Mouse (Mus musculus) erythroblast, embryonic 14.5 days (primary cell): ENCODE measurements around the gene Tbata. TPM values are rescaled to one million over a fixed set of nuclear protein-coding genes. Genes with fewer than 3 reads are reported as not detected.

Experiments
- H3K27me3 ChIP-seq: 2 replicates; pipeline ENCODE4 v1.6.1; 2012; ENCODE audit warnings: inconsistent platforms; ENCODE audit not compliant: control insufficient read depth
- H3K36me3 ChIP-seq: 2 replicates; pipeline ENCODE4 v1.6.1; 2012; ENCODE audit warnings: mild to moderate bottlenecking, inconsistent platforms; ENCODE audit not compliant: control insufficient read depth
- H3K4me1 ChIP-seq: 2 replicates; pipeline ENCODE4 v1.6.1; 2012; ENCODE audit warnings: inconsistent platforms; ENCODE audit not compliant: control insufficient read depth
- H3K4me3 ChIP-seq: replicated peaks from 2 replicates; pipeline ENCODE3; 2012; ENCODE audit warnings: moderate library complexity, mild to moderate bottlenecking, inconsistent platforms
- H3K9me3 ChIP-seq: 2 replicates; pipeline ENCODE4 v1.6.1; 2012; ENCODE audit warnings: low read length, inconsistent platforms, mixed read lengths; ENCODE audit not compliant: control insufficient read depth
- GATA1 ChIP-seq: IDR thresholded peaks from 2 replicates; pipeline ENCODE4 v1.6.1; 2012; ENCODE audit warnings: low read length, inconsistent platforms, mixed read lengths
- TAL1 ChIP-seq: IDR thresholded peaks from 3 replicates; pipeline ENCODE4 v1.6.1; 2012; ENCODE audit warnings: low read length, inconsistent platforms, mixed read lengths
- polyA plus RNA-seq: library from polyadenylated mRNA; stranded (reverse); fragments of >175 nt; gene quantifications from 2 replicates; pipeline ENCODE4 v1.2.3, GENCODE M21; 2012

The Tbata gene
- polyA plus RNA-seq, 1 experiment = not detected

GRCm38 (mm10) chr10:61176221-61176790, 4.6 kb downstream of the Tbata start:
- peaks cover 3% of the 10 kb centered on the region; the same call in 1 of the 2 replicates for H3K4me1 ChIP-seq
- H3K9me3 ChIP-seq = no peaks in the 10 kb centered on the region
- no peak for TF ChIP-seq GATA1
- TF ChIP-seq TAL1 = no peak
- H3K27me3 ChIP-seq = peaks cover 31% of the 10 kb centered on the region
- H3K4me3 ChIP-seq = no peak overlapping the region
- no peaks in the 10 kb centered on the region for H3K36me3 ChIP-seq

- H3K4me3 ChIP-seq = no peak overlapping the region
- no peak for TF ChIP-seq GATA1
- no peak for TF ChIP-seq TAL1
- no peaks in the 10 kb centered on the region for H3K36me3 ChIP-seq
- no peaks in the 10 kb centered on the region for H3K9me3 ChIP-seq
- peaks cover 24% of the 10 kb centered on the region for H3K27me3 ChIP-seq
- peaks cover 3% of the 10 kb centered on the region; the same call in 1 of the 2 replicates for H3K4me1 ChIP-seq
Observed at GRCm38 (mm10) chr10:61177751-61178150, 6.0 kb downstream of the Tbata start.

- Histone ChIP-seq H3K4me3 (no peak overlapping the region), H3K27me3 (peaks cover 24% of the 10 kb centered on the region), H3K36me3 (no peaks in the 10 kb centered on the region), H3K4me1 (peaks cover 3% of the 10 kb centered on the region; the same call in 1 of the 2 replicates), H3K9me3 (no peaks in the 10 kb centered on the region)
- no peak for TF ChIP-seq GATA1
Observed at GRCm38 (mm10) chr10:61178687-61179086, 6.9 kb downstream of the Tbata start.

GRCm38 (mm10) chr10:61179927-61180326, 8.2 kb downstream of the Tbata start:
- peaks cover 3% of the 10 kb centered on the region; the same call in 1 of the 2 replicates for H3K4me1 ChIP-seq
- H3K27me3 ChIP-seq = peaks cover 12% of the 10 kb centered on the region
- no peak overlapping the region for H3K4me3 ChIP-seq
- H3K9me3 ChIP-seq = no peaks in the 10 kb centered on the region
- no peaks in the 10 kb centered on the region for H3K36me3 ChIP-seq
- TF ChIP-seq TAL1 (no peak), GATA1 (no peak)

- H3K9me3 ChIP-seq = no peaks in the 10 kb centered on the region
- H3K4me3 ChIP-seq = no peak overlapping the region
- no peaks in the 10 kb centered on the region for H3K36me3 ChIP-seq
- H3K4me1 ChIP-seq = no peaks in the 10 kb centered on the region
- H3K27me3 ChIP-seq = no peaks in the 10 kb centered on the region
- TF ChIP-seq TAL1 (no peak), GATA1 (no peak)
Observed at GRCm38 (mm10) chr10:61187001-61187400, 15.2 kb downstream of the Tbata start.

- Histone ChIP-seq H3K36me3 (no peaks in the 10 kb centered on the region), H3K9me3 (no peaks in the 10 kb centered on the region), H3K4me3 (no peak overlapping the region), H3K27me3 (no peaks in the 10 kb centered on the region), H3K4me1 (no peaks in the 10 kb centered on the region)
- no peak for TF ChIP-seq TAL1
- no peak for TF ChIP-seq GATA1
Observed at GRCm38 (mm10) chr10:61188010-61188409, 16.3 kb downstream of the Tbata start.

- Histone ChIP-seq H3K9me3 (no peaks in the 10 kb centered on the region), H3K27me3 (no peaks in the 10 kb centered on the region), H3K36me3 (no peaks in the 10 kb centered on the region), H3K4me3 (no peak overlapping the region), H3K4me1 (no peaks in the 10 kb centered on the region)
- TF ChIP-seq TAL1 (no peak), GATA1 (no peak)
Observed at GRCm38 (mm10) chr10:61194611-61195010, 22.9 kb downstream of the Tbata start.

- Histone ChIP-seq H3K4me3 (no peak overlapping the region), H3K9me3 (no peaks in the 10 kb centered on the region), H3K36me3 (no peaks in the 10 kb centered on the region), H3K27me3 (no peaks in the 10 kb centered on the region), H3K4me1 (no peaks in the 10 kb centered on the region)
- TF ChIP-seq GATA1 (no peak), TAL1 (no peak)
Observed at GRCm38 (mm10) chr10:61195216-61195615, 23.5 kb downstream of the Tbata start.

GRCm38 (mm10) chr10:61195718-61196291, 24.1 kb downstream of the Tbata start:
- Histone ChIP-seq H3K36me3 (no peaks in the 10 kb centered on the region), H3K9me3 (no peaks in the 10 kb centered on the region), H3K4me3 (no peak overlapping the region), H3K27me3 (no peaks in the 10 kb centered on the region), H3K4me1 (no peaks in the 10 kb centered on the region)
- TF ChIP-seq GATA1 = no peak
